In genomic region chr14:45477651-45478050, GRCm38 (mm10) we compare ENCODE assay signal across 8 mouse cellular contexts. TPM values are rescaled to one million over a fixed set of nuclear protein-coding genes. Genes with fewer than 3 reads are reported as not detected.
DNase-seq lines count a peak whose midpoint lies in the region; ATAC-seq and TF ChIP-seq lines count a peak whose summit lies in the region.

No protein-coding gene starts in this region.

- no peak overlapping the region for H3K4me3 ChIP-seq in lung, embryonic 14.5 days (ENCODE audit: low read depth, low read length)

- no peak for TF ChIP-seq CTCF in lung, embryonic 14.5 days (IDR thresholded peaks at IDR 0.05; ENCODE audit: low read depth)

- peaks cover 18% of the 10 kb centered on the region for H3K4me1 ChIP-seq in lung, embryonic 14.5 days (ENCODE audit: insufficient read depth)

- ATAC-seq in lung, embryonic 14.5 days (ENCODE audit: insufficient read depth) = peak; percentile 51

- H3K9ac ChIP-seq in lung, embryonic 14.5 days = no peak overlapping the region

- H3K36me3 ChIP-seq in lung, embryonic 14.5 days (ENCODE audit: insufficient read depth) = peaks cover 68% of the 10 kb centered on the region

- H3K27ac ChIP-seq in lung, embryonic 14.5 days (ENCODE audit: low read depth) = peak overlapping the region; percentile 73

- peak; percentile 83 to 87 for DNase-seq in adrenal gland, adult (ENCODE audit: inconsistent age in 2 of 2, low spot score in 1 of 2)
- DNase-seq in adrenal gland, postnatal 4 days (ENCODE audit: low spot score in 2 of 2) = no peak
- peak; percentile 41 for DNase-seq in fibroblast of lung, adult 2 months (ENCODE audit: low read depth)
- peak; percentile 90 for DNase-seq in kidney, adult 9 months
- DNase-seq in lung, embryonic 14.5 days = peak; percentile 77
- DNase-seq in layer of hippocampus, adult 8-10 months (ENCODE audit: low spot score in 2 of 2) = no peak
- DNase-seq in c-Kit-positive CD71-positive TER-119-positive erythroid progenitor cells, embryonic 14.5 days (ENCODE audit: low spot score) = no peak
- no peak for DNase-seq in cerebellum, adult 18-20 months

- WGBS in lung, embryonic 14.5 days = 19% methylated on average over 8 of the region's 8 CpGs

- H3K9me3 ChIP-seq in lung, embryonic 14.5 days (ENCODE audit: low read depth, low read length) = no peaks in the 10 kb centered on the region

- no peaks in the 10 kb centered on the region for H3K27me3 ChIP-seq in lung, embryonic 14.5 days (ENCODE audit: insufficient read depth, low read length)

- H3K4me2 ChIP-seq in lung, embryonic 14.5 days = no peak overlapping the region

RNA-seq across cellular contexts. Expression of gene Fermt2, which starts 52.3 kb away (rescaled TPM):
- total RNA-seq in adrenal gland, postnatal 4 days (2021) = 100 to 1,000 TPM; 132 to 136 TPM
- 209 and 229 TPM in 2 replicates for polyA plus RNA-seq in lung, embryonic 14.5 days (2014; fragmentation: Nextera tagmentation; extraction: Ambion mirVana)
- total RNA-seq in layer of hippocampus, adult 8-10 months (2022) = 100 to 1,000 TPM in 3 of 4 experiments, 10 to 100 TPM in 1; 94.1 to 107 (median 101) TPM

Comparison
In these comparisons a context has a peak if more than half of its experiments do, and no peak if none do; other contexts are left out.
1. DNase-seq: peak in adrenal gland, adult (2 of 2), fibroblast of lung, adult 2 months (single experiment), kidney, adult 9 months (single experiment) and lung, embryonic 14.5 days (single experiment); none in adrenal gland, postnatal 4 days (0 of 2), layer of hippocampus, adult 8-10 months (0 of 2), c-Kit-positive CD71-positive TER-119-positive erythroid progenitor cells, embryonic 14.5 days (single experiment) and cerebellum, adult 18-20 months (0 of 2).